In genomic region chr2:67460857-67461256, GRCm38 (mm10) we compare ENCODE assay signal across 24 mouse cellular contexts. TPM values are rescaled to one million over a fixed set of nuclear protein-coding genes. Genes with fewer than 3 reads are reported as not detected.
"Had no signal": no experiment of that assay in that cellular context is flagged by ENCODE, and none has a peak within 500 bp of the region (broad histone marks: within the 10 kb centered on the region; RNA-seq: fewer than 3 reads in every experiment).

No protein-coding gene starts in this region.

- DNase-seq: right cerebral cortex, adult 18-20 months; right cerebral cortex, postnatal 14 days; right cerebral cortex, postnatal 25 days; right cerebral cortex, postnatal 4 days; spleen, adult 18-20 months; thymus, adult 18-20 months; thymus, adult 2 months; thymus, postnatal 14 days; thymus, postnatal 25 days; thymus, postnatal 36 days; thymus, postnatal 4 days had no signal

- H3K27ac ChIP-seq: neural tube, embryonic 13.5 days; neural tube, embryonic 15.5 days; stomach, embryonic 15.5 days; stomach, postnatal 0 days had no signal

- H3K4me2 ChIP-seq: neural tube, embryonic 13.5 days; neural tube, embryonic 15.5 days; stomach, embryonic 15.5 days had no signal

- H3K27me3 ChIP-seq: neural tube, embryonic 13.5 days; neural tube, embryonic 15.5 days; stomach, embryonic 15.5 days had no signal

- H3K36me3 ChIP-seq: neural tube, embryonic 13.5 days; neural tube, embryonic 15.5 days; stomach, embryonic 15.5 days had no signal

- H3K9ac ChIP-seq: neural tube, embryonic 13.5 days; neural tube, embryonic 15.5 days; stomach, embryonic 15.5 days had no signal

- H3K4me3 ChIP-seq: neural tube, embryonic 13.5 days; neural tube, embryonic 15.5 days; stomach, embryonic 15.5 days had no signal

- H3K4me1 ChIP-seq: neural tube, embryonic 13.5 days; neural tube, embryonic 15.5 days; stomach, embryonic 15.5 days had no signal

- H3K9me3 ChIP-seq: neural tube, embryonic 13.5 days; neural tube, embryonic 15.5 days; stomach, embryonic 15.5 days had no signal

RNA-seq across cellular contexts. Expression of gene Xirp2, which starts 15.1 kb away (rescaled TPM):
- polyA plus RNA-seq: neural tube, embryonic 13.5 days; small intestine, adult 2 months; spleen, adult 2 months; stomach, embryonic 14.5 days; stomach, embryonic 15.5 days; testis, adult 2 months; urinary bladder, adult 2 months had no signal

RNA-seq across cellular contexts. Expression of gene Gm26727, which starts 27.9 kb away (rescaled TPM):
- total RNA-seq: neutrophil, adult 5-6 weeks had no signal
- polyA plus RNA-seq: neural tube, embryonic 13.5 days; neural tube, embryonic 14.5 days; neural tube, embryonic 15.5 days; small intestine, adult 2 months; spleen, adult 2 months; stomach, embryonic 14.5 days; stomach, embryonic 15.5 days; stomach, embryonic 16.5 days; stomach, postnatal 0 days; testis, adult 2 months; thymus, adult 2 months; thymus, postnatal 0 days; urinary bladder, adult 2 months had no signal

RNA-seq across cellular contexts. Expression of gene Gm21830, which starts 47.3 kb away (rescaled TPM):
- total RNA-seq: neutrophil, adult 5-6 weeks had no signal
- polyA plus RNA-seq: neural tube, embryonic 13.5 days; neural tube, embryonic 14.5 days; neural tube, embryonic 15.5 days; small intestine, adult 2 months; spleen, adult 2 months; stomach, embryonic 14.5 days; stomach, embryonic 15.5 days; stomach, embryonic 16.5 days; stomach, postnatal 0 days; testis, adult 2 months; thymus, adult 2 months; thymus, postnatal 0 days; urinary bladder, adult 2 months had no signal
